Mouse (Mus musculus) liver, adult 2 months (tissue): ENCODE results near the gene Fam131b. TPM values are rescaled to one million over a fixed set of nuclear protein-coding genes. Genes with fewer than 3 reads are reported as not detected.
A peak's percentile ranks its signal among the peaks of the same experiment; 100 is the strongest.

Experiments used
- DNase-seq: peaks from one replicate; pipeline ENCODE4 v3.0.0-alpha.2; 2011; ENCODE audit warnings: low read depth, low spot score; ENCODE audit errors: extremely low read depth
- H3K27ac ChIP-seq: fragments of 200-500 bp; replicated peaks from 2 replicates; pipeline ENCODE4 v1.5.1; 2012; ENCODE audit warnings: low read depth, mild to moderate bottlenecking, control low read depth, inconsistent platforms, low read length; ENCODE audit not compliant: insufficient read depth
- H3K27me3 ChIP-seq: fragments of 200-500 bp; 2 replicates; pipeline ENCODE4 v1.6.1; 2012; ENCODE audit warnings: mild to moderate bottlenecking, moderate library complexity, low read length, inconsistent platforms; ENCODE audit not compliant: control insufficient read depth, insufficient read depth
- H3K36me3 ChIP-seq: fragments of 200-500 bp; 2 replicates; pipeline ENCODE4 v1.6.1; 2012; ENCODE audit warnings: low read length, inconsistent platforms; ENCODE audit not compliant: control insufficient read depth, insufficient read depth
- H3K4me1 ChIP-seq: fragments of 200-500 bp; 2 replicates; pipeline ENCODE4 v1.6.1; 2011; ENCODE audit warnings: low read length; ENCODE audit not compliant: control insufficient read depth, insufficient read depth
- H3K4me3 ChIP-seq: fragments of 200-500 bp; 2 replicates; pipeline ENCODE4 v1.5.1; 2011; ENCODE audit warnings: low read depth, mild to moderate bottlenecking, control low read depth, low read length, moderate library complexity; ENCODE audit not compliant: insufficient read depth
- H3K79me2 ChIP-seq: fragments of 200-500 bp; 2 replicates; pipeline ENCODE4 v1.6.1; 2012; ENCODE audit warnings: inconsistent platforms, mild to moderate bottlenecking, low read length, moderate library complexity; ENCODE audit not compliant: control insufficient read depth, insufficient read depth
- H3K9ac ChIP-seq: fragments of 200-500 bp; 2 replicates; pipeline ENCODE4 v1.6.1; 2012; ENCODE audit warnings: low read depth, mild to moderate bottlenecking, control low read depth, inconsistent platforms, low read length
- CTCF ChIP-seq: fragments of 200-500 bp; IDR thresholded peaks from 2 replicates; pipeline ENCODE4 v1.5.1; 2011; ENCODE audit warnings: low read depth, low read length, control low read depth
- POLR2A ChIP-seq: fragments of 200-500 bp; IDR thresholded peaks from 2 replicates; pipeline ENCODE4 v1.6.1; 2011; ENCODE audit warnings: low read length, control low read depth; ENCODE audit not compliant: insufficient read depth; ENCODE audit errors: extremely low read depth
- WGBS: fragments of 180-500 bp; shearing (Covaris S2); methylation state at CpG from one replicate; pipeline ENCODE4 v1.1.7; 2018; 5-methylcytosine and 5-hydroxymethylcytosine counted together
- polyA plus RNA-seq: library from polyadenylated mRNA; depleted of rRNA; stranded (reverse); fragments of >200 nt; gene quantifications from 2 replicates; pipeline ENCODE4 v1.2.3, GENCODE M21; 2012
- total RNA-seq: library from RNA; depleted of rRNA; stranded (reverse); fragments of >200 nt; gene quantifications from 2 replicates; pipeline ENCODE4 v1.2.3, GENCODE M21; 2014

Gene Fam131b
- total and polyA plus RNA-seq, 2 experiments = not detected

- peaks cover 3% of the 10 kb centered on the region; the same call in 1 of the 2 replicates for H3K79me2 ChIP-seq
- peak; percentile 60 for DNase-seq
- peak overlapping the region; percentile 81 for H3K27ac ChIP-seq
- peak overlapping the region; percentile 68 for H3K4me3 ChIP-seq
- peaks cover 3% of the 10 kb centered on the region; the same call in 1 of the 2 replicates for H3K36me3 ChIP-seq
- H3K9ac ChIP-seq = peak overlapping the region; percentile 98
- no peaks in the 10 kb centered on the region for H3K27me3 ChIP-seq
- under 1% methylated on average over 71 of the region's 72 CpGs for WGBS
- peak; percentile 98 for TF ChIP-seq POLR2A
- 0 out of 2 replicates have a peak, but pooled peaks have one; percentile 0 for TF ChIP-seq CTCF
- peaks cover 21% of the 10 kb centered on the region for H3K4me1 ChIP-seq
These were observed 25.9 kb upstream of the Fam131b start for GRCm38 (mm10) chr6:42350021-42350967.

GRCm38 (mm10) chr6:42349426-42350020, 25.1 kb upstream of the Fam131b start, which contains the start of gene Zyx:
Gene Zyx (plus strand): TSS chr6:42349630.
- Histone ChIP-seq H3K79me2 (peaks cover 3% of the 10 kb centered on the region; the same call in 1 of the 2 replicates), H3K4me3 (peak within 1 kb of the TSS; percentile 68), H3K27ac (peak within 1 kb of the TSS; percentile 81), H3K27me3 (no peaks in the 10 kb centered on the region), H3K36me3 (no peaks in the 10 kb centered on the region), H3K9ac (peak within 1 kb of the TSS; percentile 98), H3K4me1 (peaks cover 19% of the 10 kb centered on the region)
- WGBS = under 1% methylated on average over 34 of the region's 36 CpGs
- DNase-seq = peak; percentile 85
- TF ChIP-seq POLR2A (0 out of 2 replicates have a peak, but pooled peaks have one; percentile 25), CTCF (0 out of 2 replicates have a peak, but pooled peaks have one; percentile 28)

GRCm38 (mm10) chr6:42349006-42349425, 24.6 kb upstream of the Fam131b start:
- peaks cover 3% of the 10 kb centered on the region; the same call in 1 of the 2 replicates for H3K79me2 ChIP-seq
- WGBS = 2% methylated on average over 11 of the region's 11 CpGs
- no peaks in the 10 kb centered on the region for H3K27me3 ChIP-seq
- TF ChIP-seq CTCF (peak; percentile 77), POLR2A (no peak)
- peak overlapping the region; percentile 68 for H3K4me3 ChIP-seq
- H3K4me1 ChIP-seq = peaks cover 15% of the 10 kb centered on the region
- no peak for DNase-seq
- peak overlapping the region; percentile 73 for H3K9ac ChIP-seq
- peak overlapping the region; percentile 80 for H3K27ac ChIP-seq
- no peaks in the 10 kb centered on the region for H3K36me3 ChIP-seq

GRCm38 (mm10) chr6:42348281-42349005, 24.0 kb upstream of the Fam131b start:
- Histone ChIP-seq H3K27ac (no peak overlapping the region; the same call in 1 of the 2 replicates), H3K4me1 (peaks cover 15% of the 10 kb centered on the region), H3K36me3 (no peaks in the 10 kb centered on the region), H3K4me3 (peak overlapping the region; percentile 68), H3K79me2 (peaks cover 3% of the 10 kb centered on the region; the same call in 1 of the 2 replicates), H3K27me3 (no peaks in the 10 kb centered on the region), H3K9ac (0 out of 2 replicates have a peak overlapping the region, but pooled peaks have one; percentile 6)
- no peak for DNase-seq
- peak; percentile 17; the same call in 1 of the 2 replicates for TF ChIP-seq CTCF
- TF ChIP-seq POLR2A = no peak
- 37% methylated on average over 12 of the region's 12 CpGs for WGBS

- no peak for DNase-seq
- Histone ChIP-seq H3K4me3 (no peak overlapping the region), H3K79me2 (no peaks in the 10 kb centered on the region), H3K4me1 (peaks cover 2% of the 10 kb centered on the region; the same call in 1 of the 2 replicates), H3K27ac (no peak overlapping the region), H3K36me3 (no peaks in the 10 kb centered on the region), H3K27me3 (no peaks in the 10 kb centered on the region), H3K9ac (no peak overlapping the region)
- TF ChIP-seq CTCF (no peak), POLR2A (no peak)
- 84% methylated on average over 1 of the region's 1 CpGs for WGBS
These were observed 19.8 kb upstream of the Fam131b start for GRCm38 (mm10) chr6:42344255-42344654.
